Mouse (Mus musculus) Patski (cell line): ENCODE measurements around the gene Rnf186. TPM values are rescaled to one million over a fixed set of nuclear protein-coding genes. Genes with fewer than 3 reads are reported as not detected.

Source experiments
- ATAC-seq: fragments of 100-300 bp; one replicate; pipeline ENCODE4 v1.8.0; 2021
- CTCF ChIA-PET: fragments of 350-600 bp; sonication (Branson Sonifier 250); formaldehyde crosslinking; loops from one replicate; lab custom pipeline; 2022; ENCODE audit warnings: inconsistent platforms; lab: Charles Lee
- POLR2A ChIA-PET: fragments of 350-600 bp; sonication (Branson Sonifier 250); formaldehyde crosslinking; loops from one replicate; lab custom pipeline; 2022; ENCODE audit warnings: antibody characterized with exemption, inconsistent platforms; lab: Charles Lee
- DNase-seq: peaks from one replicate; pipeline ENCODE4 v3.0.0-alpha.2; 2011; ENCODE audit warnings: low read depth, low spot score
- H3K27me3 ChIP-seq: fragments of 371-371 bp; one replicate; pipeline ENCODE4 v1.5.1; 2021
- CTCF ChIP-seq: fragments of 100-300 bp; IDR thresholded peaks from one replicate; pipeline ENCODE4 v1.5.1; 2021
- in situ Hi-C: fragments of 300-500 bp; cut with MboI; formaldehyde crosslinking; loops from 3 replicates; pipeline ENCODE4 v1.11.1; 2018; ENCODE audit warnings: low pct_unique_long_range_greater_than_20kb, mixed read lengths
- polyA plus RNA-seq: library from polyadenylated mRNA; unstranded; gene quantifications from one replicate; pipeline ENCODE4 v1.2.3, GENCODE M21; 2021

Gene Rnf186
- polyA plus RNA-seq, 1 experiment from 2014 or later = not detected

DNA sequence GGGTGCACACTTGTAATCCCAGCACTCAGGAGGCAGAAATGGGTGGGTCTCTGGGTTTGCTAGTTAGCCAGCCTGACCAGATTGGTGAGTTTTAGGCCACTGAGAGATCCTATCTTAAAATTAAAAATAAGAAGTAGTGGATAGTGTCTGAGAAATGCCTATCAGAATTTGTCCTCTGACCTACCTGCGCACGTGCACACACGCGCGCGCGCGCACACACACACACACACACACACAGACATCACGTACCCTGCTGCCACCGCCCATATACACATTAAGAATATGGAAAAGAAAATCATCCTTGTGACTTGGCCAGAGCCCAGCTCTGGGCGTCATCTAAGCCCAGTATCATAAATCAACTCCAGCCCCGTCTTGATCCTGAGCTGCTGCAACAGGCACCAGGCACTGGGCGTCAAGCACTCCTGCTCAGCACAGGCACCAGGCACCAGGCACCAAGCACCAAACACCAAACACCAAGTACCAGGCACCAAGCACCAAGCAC lies 44.3 kb downstream of the Rnf186 start:
- ATAC-seq (no peak), DNase-seq (no peak)
- ChIA-PET CTCF (no interaction called here), POLR2A (no interaction called here)
- no peaks in the 10 kb centered on the region for H3K27me3 ChIP-seq
- in situ Hi-C loops = loop anchor here (5.0 kb wide), 1 partner anchor 89 kb away; no protein-coding TSS in a partner anchor
- no peak for TF ChIP-seq CTCF

DNA sequence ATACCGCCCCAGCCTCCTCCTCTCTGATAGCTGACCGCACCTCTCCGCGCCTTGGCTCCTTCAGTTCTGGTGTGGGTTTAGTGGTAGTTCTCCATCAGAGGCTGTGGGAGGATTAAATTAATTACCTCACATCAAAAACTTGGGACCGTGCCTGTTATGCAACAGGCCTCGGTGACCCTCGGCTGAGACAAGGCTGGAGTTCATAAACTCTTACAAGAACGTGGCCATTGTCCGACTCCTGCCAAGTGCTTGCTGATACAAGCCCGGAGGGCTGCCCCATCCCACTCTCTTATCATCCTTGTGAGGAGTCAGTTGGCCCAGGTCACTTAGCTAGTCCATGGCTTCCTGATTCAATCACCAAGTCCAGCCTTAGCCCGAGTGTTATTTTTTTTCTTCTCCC lies 46.4 kb downstream of the Rnf186 start:
- no peak for ATAC-seq
- CTCF ChIA-PET = no interaction called here
- POLR2A ChIA-PET = no interaction called here
- no peak for DNase-seq
- in situ Hi-C loops = loop anchor here (5.0 kb wide), 1 partner anchor 91 kb away; no protein-coding TSS in a partner anchor
- H3K27me3 ChIP-seq = no peaks in the 10 kb centered on the region
- TF ChIP-seq CTCF = no peak

DNA sequence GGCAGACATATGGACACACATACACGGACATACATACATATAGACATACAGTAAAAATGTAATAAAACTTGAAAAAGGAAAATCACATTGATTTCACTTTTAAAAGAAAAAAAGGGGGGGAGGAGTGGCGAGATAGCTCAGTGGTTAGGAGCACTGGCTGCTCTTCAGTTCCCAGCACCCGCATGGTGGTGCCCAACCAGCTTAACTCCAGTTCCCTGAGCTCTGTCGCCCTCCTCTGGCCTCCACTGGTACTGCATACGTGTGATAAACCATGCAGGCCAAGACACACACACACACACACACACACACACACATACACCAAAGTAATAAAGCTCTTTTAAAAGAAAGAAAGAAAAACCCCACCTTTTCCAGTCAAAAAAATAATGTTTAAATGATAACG lies 47.9 kb downstream of the Rnf186 start:
- no peak for TF ChIP-seq CTCF
- in situ Hi-C loops = loop anchor here (5.0 kb wide), 1 partner anchor 92 kb away; no protein-coding TSS in a partner anchor
- POLR2A ChIA-PET = interaction anchor here (0.9 kb wide), 1 partner anchor 94 kb away, joined by 3 read pairs; no protein-coding TSS in a partner anchor
- ATAC-seq (no peak), DNase-seq (no peak)
- CTCF ChIA-PET = no interaction called here
- H3K27me3 ChIP-seq = no peaks in the 10 kb centered on the region

Other genes starting within 250 kb of the Rnf186 start
- gene Pla2g2c, start 242.3 kb upstream of the Rnf186 start, polyA plus RNA-seq = not detected
- not detected for gene Ubxn10, start 229.9 kb upstream of the Rnf186 start, polyA plus RNA-seq
- not detected for gene Pla2g2f, start 209.5 kb upstream of the Rnf186 start, polyA plus RNA-seq
- 0.03 TPM for gene Pla2g2d, start 191.4 kb upstream of the Rnf186 start, polyA plus RNA-seq
- 1.4 TPM for gene Pla2g5, start 103.6 kb upstream of the Rnf186 start, polyA plus RNA-seq
- not detected for gene Gm13030, start 93.1 kb upstream of the Rnf186 start, polyA plus RNA-seq
- not detected for gene Pla2g2e, start 89.2 kb upstream of the Rnf186 start, polyA plus RNA-seq
- gene Otud3, start 53.2 kb upstream of the Rnf186 start, polyA plus RNA-seq = 10.5 TPM
- gene Tmco4, start 5.8 kb downstream of the Rnf186 start, polyA plus RNA-seq = 6.8 TPM
- gene Htr6, start 108.5 kb downstream of the Rnf186 start, polyA plus RNA-seq = 0.05 TPM
- 55.7 TPM for gene Nbl1, start 125.9 kb downstream of the Rnf186 start, polyA plus RNA-seq
- gene Minos1, start 164.0 kb downstream of the Rnf186 start, polyA plus RNA-seq = 286 TPM
- 305 TPM for gene Capzb, start 225.8 kb downstream of the Rnf186 start, polyA plus RNA-seq